Comparison of ENCODE assay signal across 8 mouse cellular contexts in genomic region chr13:55511492-55511861, GRCm38 (mm10). TPM values are rescaled to one million over a fixed set of nuclear protein-coding genes. Genes with fewer than 3 reads are reported as not detected.
DNase-seq lines count a peak whose midpoint lies in the region; ATAC-seq lines count a peak whose summit lies in the region.

No protein-coding gene starts in this region.

- peak overlapping the region; percentile 84 for H3K9ac ChIP-seq in forebrain, embryonic 14.5 days (ENCODE audit: low read length)
- no peak overlapping the region for H3K9ac ChIP-seq in limb, embryonic 15.5 days
- peak overlapping the region; percentile 94 for H3K9ac ChIP-seq in stomach, embryonic 16.5 days (ENCODE audit: low read length)

- peak overlapping the region; percentile 86 for H3K27ac ChIP-seq in forebrain, embryonic 14.5 days (ENCODE audit: low read depth, low read length)
- H3K27ac ChIP-seq in limb, embryonic 15.5 days = peak overlapping the region; percentile 84
- H3K27ac ChIP-seq in stomach, embryonic 16.5 days (ENCODE audit: low read length) = peak overlapping the region; percentile 98

- H3K4me3 ChIP-seq in megakaryocyte, embryonic 14.5 days (replicated peaks) = peak overlapping the region; percentile 96
- H3K4me3 ChIP-seq in forebrain, embryonic 14.5 days (ENCODE audit: low read depth, low read length) = peak overlapping the region; percentile 1; the same call in 1 of the 2 replicates
- H3K4me3 ChIP-seq in limb, embryonic 15.5 days = peak overlapping the region; percentile 71
- peak overlapping the region; percentile 92 for H3K4me3 ChIP-seq in stomach, embryonic 16.5 days (replicated peaks; ENCODE audit: low read length)

- peaks cover 68% of the 10 kb centered on the region for H3K4me1 ChIP-seq in megakaryocyte, embryonic 14.5 days
- peaks cover 25% of the 10 kb centered on the region for H3K4me1 ChIP-seq in forebrain, embryonic 14.5 days (ENCODE audit: control insufficient read depth, insufficient read depth, low read length)
- peaks cover 45% of the 10 kb centered on the region for H3K4me1 ChIP-seq in limb, embryonic 15.5 days
- peaks cover 39% of the 10 kb centered on the region for H3K4me1 ChIP-seq in stomach, embryonic 16.5 days (ENCODE audit: control insufficient read depth, insufficient read depth, low read length)

- no peaks in the 10 kb centered on the region for H3K9me3 ChIP-seq in megakaryocyte, embryonic 14.5 days
- H3K9me3 ChIP-seq in forebrain, embryonic 14.5 days (replicated peaks; ENCODE audit: control insufficient read depth, low read length) = no peaks in the 10 kb centered on the region
- H3K9me3 ChIP-seq in limb, embryonic 15.5 days = no peaks in the 10 kb centered on the region
- no peaks in the 10 kb centered on the region for H3K9me3 ChIP-seq in stomach, embryonic 16.5 days (replicated peaks; ENCODE audit: control insufficient read depth, low read length)

- H3K4me2 ChIP-seq in forebrain, embryonic 14.5 days (ENCODE audit: low read length) = peak overlapping the region; percentile 96
- peak overlapping the region; percentile 88 for H3K4me2 ChIP-seq in limb, embryonic 15.5 days
- peak overlapping the region; percentile 79 for H3K4me2 ChIP-seq in stomach, embryonic 16.5 days (ENCODE audit: low read depth, low read length)

- WGBS in forebrain, embryonic 14.5 days = 33% methylated on average over 5 of the region's 5 CpGs
- 33% methylated on average over 5 of the region's 5 CpGs for WGBS in limb, embryonic 15.5 days
- WGBS in stomach, embryonic 16.5 days = 13% methylated on average over 5 of the region's 5 CpGs

- H3K36me3 ChIP-seq in megakaryocyte, embryonic 14.5 days (replicated peaks; ENCODE audit: low read length) = peaks cover 60% of the 10 kb centered on the region
- peaks cover 30% of the 10 kb centered on the region for H3K36me3 ChIP-seq in forebrain, embryonic 14.5 days (ENCODE audit: control insufficient read depth, insufficient read depth, low read length)
- peaks cover 35% of the 10 kb centered on the region for H3K36me3 ChIP-seq in limb, embryonic 15.5 days
- peaks cover 7% of the 10 kb centered on the region; the same call in 1 of the 2 replicates for H3K36me3 ChIP-seq in stomach, embryonic 16.5 days (ENCODE audit: control insufficient read depth, insufficient read depth, low read length)

- ATAC-seq in megakaryocyte, adult 5-6 weeks (ENCODE audit: poor library complexity, severe bottlenecking) = no peak
- no peak for ATAC-seq in forebrain, embryonic 14.5 days
- ATAC-seq in limb, embryonic 15.5 days (ENCODE audit: insufficient number of reproducible peaks, low FRiP score, low TSS enrichment, low read depth) = 0 out of 2 replicates have a peak, but pooled peaks have one; percentile 11
- peak; percentile 8 for ATAC-seq in stomach, embryonic 16.5 days (ENCODE audit: insufficient read depth, low FRiP score)

- DNase-seq in forebrain, embryonic 14.5 days (ENCODE audit: low spot score) = no peak
- DNase-seq in spleen, postnatal 36 days (ENCODE audit: low spot score in 2 of 2) = no peak
- DNase-seq in urinary bladder, adult 2 months (ENCODE audit: low spot score) = no peak
- DNase-seq in layer of hippocampus, adult 9-11 months = no peak

- peaks cover 8% of the 10 kb centered on the region for H3K27me3 ChIP-seq in megakaryocyte, embryonic 14.5 days (replicated peaks)
- H3K27me3 ChIP-seq in forebrain, embryonic 14.5 days (replicated peaks; ENCODE audit: control insufficient read depth, insufficient read depth, low read length) = no peaks in the 10 kb centered on the region
- no peaks in the 10 kb centered on the region for H3K27me3 ChIP-seq in limb, embryonic 15.5 days
- H3K27me3 ChIP-seq in stomach, embryonic 16.5 days (ENCODE audit: control insufficient read depth, insufficient read depth, low read length) = no peaks in the 10 kb centered on the region

RNA-seq across cellular contexts. Expression of gene Pdlim7, which starts 2.0 kb away (rescaled TPM):
- polyA plus RNA-seq in megakaryocyte, embryonic 14.5 days (2012; ENCODE audit: insufficient read depth, low replicate concordance) = 681 and 731 TPM in 2 replicates
- total RNA-seq in megakaryocyte, adult 5-6 weeks (2015) = 23.8 and 25.9 TPM in 2 replicates
- total RNA-seq in megakaryocyte, adult 5-6 weeks (2017) = 9.4 and 12.4 TPM in 2 replicates
- polyA plus RNA-seq in forebrain, embryonic 14.5 days (2014; fragmentation: Nextera tagmentation; extraction: Ambion mirVana) = 124 and 127 TPM in 2 replicates
- polyA plus RNA-seq in limb, embryonic 15.5 days (2015; fragmentation: Nextera tagmentation; extraction: Ambion mirVana) = 147 and 213 TPM in 2 replicates
- polyA plus RNA-seq in stomach, embryonic 16.5 days (2015; fragmentation: Nextera tagmentation; extraction: Ambion mirVana) = 240 and 243 TPM in 2 replicates
- 382 and 383 TPM in 2 replicates for polyA plus RNA-seq in urinary bladder, adult 2 months (2012; rRNA removed)

RNA-seq across cellular contexts. Expression of gene Dok3, which starts 17.6 kb away (rescaled TPM):
- polyA plus RNA-seq in megakaryocyte, embryonic 14.5 days (2012; ENCODE audit: insufficient read depth, low replicate concordance) = 35.5 and 98.6 TPM in 2 replicates
- total RNA-seq in megakaryocyte, adult 5-6 weeks (2015) = 73.6 and 80.6 TPM in 2 replicates
- total RNA-seq in megakaryocyte, adult 5-6 weeks (2017) = 81.2 and 88.6 TPM in 2 replicates
- polyA plus RNA-seq in forebrain, embryonic 14.5 days (2014; fragmentation: Nextera tagmentation; extraction: Ambion mirVana) = 1.4 and 2.9 TPM in 2 replicates
- polyA plus RNA-seq in limb, embryonic 15.5 days (2015; fragmentation: Nextera tagmentation; extraction: Ambion mirVana) = 4.7 and 5.7 TPM in 2 replicates
- 4.7 and 4.9 TPM in 2 replicates for polyA plus RNA-seq in stomach, embryonic 16.5 days (2015; fragmentation: Nextera tagmentation; extraction: Ambion mirVana)
- polyA plus RNA-seq in urinary bladder, adult 2 months (2012; rRNA removed) = 5.1 and 6.9 TPM in 2 replicates

RNA-seq across cellular contexts. Expression of gene Dbn1, which starts 23.6 kb away (rescaled TPM):
- 1.8 and 5.0 TPM in 2 replicates for polyA plus RNA-seq in megakaryocyte, embryonic 14.5 days (2012; ENCODE audit: insufficient read depth, low replicate concordance)
- 0.18 TPM in 1 of 2 replicates, not detected in the other for total RNA-seq in megakaryocyte, adult 5-6 weeks (2015)
- 0.57 and 2.9 TPM in 2 replicates for total RNA-seq in megakaryocyte, adult 5-6 weeks (2017)
- 396 and 523 TPM in 2 replicates for polyA plus RNA-seq in forebrain, embryonic 14.5 days (2014; fragmentation: Nextera tagmentation; extraction: Ambion mirVana)
- polyA plus RNA-seq in limb, embryonic 15.5 days (2015; fragmentation: Nextera tagmentation; extraction: Ambion mirVana) = 162 and 172 TPM in 2 replicates
- 111 and 113 TPM in 2 replicates for polyA plus RNA-seq in stomach, embryonic 16.5 days (2015; fragmentation: Nextera tagmentation; extraction: Ambion mirVana)
- polyA plus RNA-seq in urinary bladder, adult 2 months (2012; rRNA removed) = 43.0 and 45.3 TPM in 2 replicates

RNA-seq across cellular contexts. Expression of gene Ddx41, which starts 25.0 kb away (rescaled TPM):
- 49.7 and 52.6 TPM in 2 replicates for polyA plus RNA-seq in megakaryocyte, embryonic 14.5 days (2012; ENCODE audit: insufficient read depth, low replicate concordance)
- total RNA-seq in megakaryocyte, adult 5-6 weeks (2015) = 16.2 and 20.9 TPM in 2 replicates
- total RNA-seq in megakaryocyte, adult 5-6 weeks (2017) = 41.4 and 56.6 TPM in 2 replicates
- polyA plus RNA-seq in forebrain, embryonic 14.5 days (2014; fragmentation: Nextera tagmentation; extraction: Ambion mirVana) = 72.0 and 75.7 TPM in 2 replicates
- polyA plus RNA-seq in limb, embryonic 15.5 days (2015; fragmentation: Nextera tagmentation; extraction: Ambion mirVana) = 56.1 and 56.7 TPM in 2 replicates
- 52.5 and 53.4 TPM in 2 replicates for polyA plus RNA-seq in stomach, embryonic 16.5 days (2015; fragmentation: Nextera tagmentation; extraction: Ambion mirVana)
- polyA plus RNA-seq in urinary bladder, adult 2 months (2012; rRNA removed) = 45.1 and 51.6 TPM in 2 replicates

RNA-seq across cellular contexts. Expression of gene Prr7, which starts 47.4 kb away (rescaled TPM):
- polyA plus RNA-seq in megakaryocyte, embryonic 14.5 days (2012; ENCODE audit: insufficient read depth, low replicate concordance) = 5.3 and 21.1 TPM in 2 replicates
- 1.1 and 1.2 TPM in 2 replicates for total RNA-seq in megakaryocyte, adult 5-6 weeks (2015)
- total RNA-seq in megakaryocyte, adult 5-6 weeks (2017) = 1.4 and 1.8 TPM in 2 replicates
- 6.7 and 7.4 TPM in 2 replicates for polyA plus RNA-seq in forebrain, embryonic 14.5 days (2014; fragmentation: Nextera tagmentation; extraction: Ambion mirVana)
- 0.38 and 1.2 TPM in 2 replicates for polyA plus RNA-seq in limb, embryonic 15.5 days (2015; fragmentation: Nextera tagmentation; extraction: Ambion mirVana)
- 0.22 and 0.26 TPM in 2 replicates for polyA plus RNA-seq in stomach, embryonic 16.5 days (2015; fragmentation: Nextera tagmentation; extraction: Ambion mirVana)
- polyA plus RNA-seq in urinary bladder, adult 2 months (2012; rRNA removed) = 3.5 and 3.8 TPM in 2 replicates

Comparison
In these comparisons a context has a peak if more than half of its experiments do, and no peak if none do; other contexts are left out.
1. H3K4me3 ChIP-seq: peak in every context shown above with its lines; median percentile 96 in megakaryocyte, embryonic 14.5 days; 92 in stomach, embryonic 16.5 days; 71 in limb, embryonic 15.5 days; 1 in forebrain, embryonic 14.5 days.
2. ATAC-seq: peak in limb, embryonic 15.5 days (single experiment) and stomach, embryonic 16.5 days (single experiment); none in megakaryocyte, adult 5-6 weeks (single experiment) and forebrain, embryonic 14.5 days (single experiment).
3. Peak in every context shown above with its lines, with median percentiles within 50 percentile points of each other: H3K27ac ChIP-seq and H3K4me2 ChIP-seq.